Mouse (Mus musculus): Measurements from ENCODE around the gene Tbcd.

DNA sequence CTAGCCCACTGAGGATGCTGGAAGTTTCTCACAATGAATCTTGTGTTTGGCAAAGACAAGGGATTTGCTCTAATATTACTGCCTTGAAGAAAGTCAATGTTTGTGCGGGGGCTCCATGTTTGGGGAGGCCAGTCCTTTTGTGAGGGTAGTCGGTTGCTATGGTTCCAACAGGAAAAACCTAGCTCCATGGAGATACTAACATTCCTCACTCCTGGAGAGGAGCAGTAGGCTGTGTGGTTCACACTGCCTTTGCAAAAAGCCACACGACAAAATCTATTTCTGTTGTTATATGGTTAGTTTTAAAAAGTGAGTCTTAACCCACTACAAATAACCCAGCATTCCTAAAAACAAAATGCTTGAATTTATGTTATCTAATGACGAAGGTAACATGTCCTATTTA is 201.9 kb downstream of the Tbcd start:
- TF ChIP-seq CTCF (IDR thresholded peaks at IDR 0.05; ENCODE audit: low read depth, low read length), result no peak
- TF ChIP-seq TAL1 (conservative IDR thresholded peaks at IDR 0.05; ENCODE audit: low read depth, low read length), result no peak
